Mouse (Mus musculus) stomach, embryonic 15.5 days (tissue): ENCODE results near the gene Adk. TPM values are rescaled to one million over a fixed set of nuclear protein-coding genes. Genes with fewer than 3 reads are reported as not detected.
"Not testable (repeated sequence)": the region's sequence is repeated elsewhere in the genome, so short reads cannot be mapped to it uniquely, and the experiment has no call there.

Experiments used
- ATAC-seq: fragments of 200-750 bp; cut with Nextera tagmentation; 2 replicates; pipeline ENCODE4 v1.8.0; 2017; ENCODE audit warnings: low read depth, moderate number of reproducible peaks, moderate TSS enrichment; ENCODE audit not compliant: insufficient read depth, low FRiP score
- H3K27ac ChIP-seq: fragments of 300-500 bp; sonication (generic); 2 replicates; pipeline ENCODE4 v1.5.1; 2015; ENCODE audit warnings: mild to moderate bottlenecking, inconsistent platforms
- H3K27me3 ChIP-seq: fragments of 300-500 bp; sonication (generic); replicated peaks from 2 replicates; pipeline ENCODE4 v1.6.1; 2015; ENCODE audit warnings: inconsistent platforms
- H3K36me3 ChIP-seq: fragments of 300-500 bp; sonication (generic); 2 replicates; pipeline ENCODE4 v1.6.1; 2015; ENCODE audit warnings: inconsistent platforms
- H3K4me1 ChIP-seq: fragments of 300-500 bp; sonication (generic); 2 replicates; pipeline ENCODE4 v1.6.1; 2015; ENCODE audit warnings: inconsistent platforms
- H3K4me2 ChIP-seq: fragments of 300-500 bp; sonication (generic); 2 replicates; pipeline ENCODE4 v1.6.1; 2015; ENCODE audit warnings: mild to moderate bottlenecking, inconsistent platforms
- H3K4me3 ChIP-seq: fragments of 300-500 bp; sonication (generic); replicated peaks from 2 replicates; pipeline ENCODE4 v1.5.1; 2015; ENCODE audit warnings: inconsistent platforms
- H3K9ac ChIP-seq: fragments of 300-500 bp; sonication (generic); 2 replicates; pipeline ENCODE4 v1.6.1; 2015; ENCODE audit warnings: inconsistent platforms
- H3K9me3 ChIP-seq: fragments of 300-500 bp; sonication (generic); 2 replicates; pipeline ENCODE4 v1.6.1; 2016; ENCODE audit warnings: inconsistent platforms
- WGBS: fragments of 180-500 bp; shearing (Covaris S2); methylation state at CpG from one replicate; pipeline ENCODE4 v1.1.7; 2015; 5-methylcytosine and 5-hydroxymethylcytosine counted together
- polyA plus RNA-seq: library from polyadenylated mRNA; unstranded; fragments of >200 nt; fragmentation: Nextera tagmentation; extraction: Ambion mirVana; gene quantifications from 2 replicates; pipeline ENCODE4 v1.2.1, GENCODE M21; 2015

Adk gene
- polyA plus RNA-seq, 1 experiment from 2014 or later, result 167 TPM

- H3K36me3 ChIP-seq, result no peaks in the 10 kb centered on the region
- ATAC-seq, result no peak
- 0 out of 2 replicates have a peak overlapping the region, but pooled peaks have one; percentile 4 for H3K4me2 ChIP-seq
- peak overlapping the region; percentile 65 for H3K27ac ChIP-seq
- 42% methylated on average over 4 of the region's 4 CpGs for WGBS
- no peak overlapping the region for H3K9ac ChIP-seq
- no peak overlapping the region for H3K4me3 ChIP-seq
- H3K27me3 ChIP-seq, result no peaks in the 10 kb centered on the region
- H3K9me3 ChIP-seq, result no peaks in the 10 kb centered on the region
- H3K4me1 ChIP-seq, result peaks cover 14% of the 10 kb centered on the region
These were observed 35.2 kb downstream of the Adk start for GRCm38 (mm10) chr14:21087390-21088060.

- Histone ChIP-seq H3K27ac (no peak overlapping the region), H3K4me3 (no peak overlapping the region), H3K4me2 (no peak overlapping the region), H3K9me3 (no peaks in the 10 kb centered on the region), H3K9ac (no peak overlapping the region), H3K4me1 (peaks cover 14% of the 10 kb centered on the region), H3K36me3 (peaks cover 3% of the 10 kb centered on the region; the same call in 1 of the 2 replicates), H3K27me3 (no peaks in the 10 kb centered on the region)
- no peak for ATAC-seq
- WGBS, result 52% methylated on average over 3 of the region's 3 CpGs
These were observed 36.4 kb downstream of the Adk start for GRCm38 (mm10) chr14:21088731-21089130.

GRCm38 (mm10) chr14:21090400-21090799 lies 38.0 kb downstream of the Adk start:
- no peaks in the 10 kb centered on the region for H3K9me3 ChIP-seq
- no peak overlapping the region for H3K4me2 ChIP-seq
- ATAC-seq, result no peak
- peaks cover 14% of the 10 kb centered on the region for H3K4me1 ChIP-seq
- no peaks in the 10 kb centered on the region for H3K27me3 ChIP-seq
- 79% methylated on average over 3 of the region's 3 CpGs for WGBS
- no peak overlapping the region for H3K27ac ChIP-seq
- no peak overlapping the region for H3K4me3 ChIP-seq
- peaks cover 3% of the 10 kb centered on the region; the same call in 1 of the 2 replicates for H3K36me3 ChIP-seq
- H3K9ac ChIP-seq, result no peak overlapping the region

- Histone ChIP-seq H3K9ac (no peak overlapping the region), H3K4me3 (no peak overlapping the region), H3K36me3 (peaks cover 3% of the 10 kb centered on the region; the same call in 1 of the 2 replicates), H3K4me1 (peaks cover 14% of the 10 kb centered on the region), H3K9me3 (no peaks in the 10 kb centered on the region), H3K27me3 (no peaks in the 10 kb centered on the region), H3K4me2 (no peak overlapping the region), H3K27ac (no peak overlapping the region)
- 86% methylated on average over 3 of the region's 3 CpGs for WGBS
- no peak for ATAC-seq
These were observed 38.6 kb downstream of the Adk start for GRCm38 (mm10) chr14:21090930-21091486.

GRCm38 (mm10) chr14:21094161-21094560 lies 41.8 kb downstream of the Adk start:
- not testable (repeated sequence) for H3K27me3 ChIP-seq, H3K36me3 ChIP-seq, H3K4me2 ChIP-seq, H3K9me3 ChIP-seq, H3K4me1 ChIP-seq, H3K4me3 ChIP-seq, H3K27ac ChIP-seq, H3K9ac ChIP-seq, ATAC-seq

GRCm38 (mm10) chr14:21096279-21096678 lies 43.9 kb downstream of the Adk start:
- ATAC-seq, result no peak; the same call in 1 of the 2 replicates
- Histone ChIP-seq H3K4me3 (no peak overlapping the region), H3K36me3 (peaks cover 3% of the 10 kb centered on the region; the same call in 1 of the 2 replicates), H3K4me1 (no peaks in the 10 kb centered on the region), H3K9me3 (no peaks in the 10 kb centered on the region), H3K27ac (peak overlapping the region; percentile 45; the same call in 1 of the 2 replicates), H3K9ac (no peak overlapping the region), H3K27me3 (no peaks in the 10 kb centered on the region), H3K4me2 (no peak overlapping the region; the same call in 1 of the 2 replicates)

- no peaks in the 10 kb centered on the region for H3K27me3 ChIP-seq
- ATAC-seq, result peak; percentile 89
- H3K4me2 ChIP-seq, result no peak overlapping the region; the same call in 1 of the 2 replicates
- peaks cover 4% of the 10 kb centered on the region; the same call in 1 of the 2 replicates for H3K4me1 ChIP-seq
- H3K9me3 ChIP-seq, result no peaks in the 10 kb centered on the region
- H3K36me3 ChIP-seq, result peaks cover 3% of the 10 kb centered on the region; the same call in 1 of the 2 replicates
- 68% methylated on average over 4 of the region's 4 CpGs for WGBS
- H3K4me3 ChIP-seq, result no peak overlapping the region
- no peak overlapping the region for H3K9ac ChIP-seq
- peak overlapping the region; percentile 45; the same call in 1 of the 2 replicates for H3K27ac ChIP-seq
These were observed 44.3 kb downstream of the Adk start for GRCm38 (mm10) chr14:21096689-21097088.

GRCm38 (mm10) chr14:21099371-21099770 lies 47.0 kb downstream of the Adk start:
- Histone ChIP-seq H3K9ac (no peak overlapping the region), H3K4me1 (peaks cover 6% of the 10 kb centered on the region; the same call in 1 of the 2 replicates), H3K4me3 (no peak overlapping the region), H3K4me2 (no peak overlapping the region), H3K36me3 (no peaks in the 10 kb centered on the region), H3K9me3 (no peaks in the 10 kb centered on the region), H3K27ac (no peak overlapping the region), H3K27me3 (no peaks in the 10 kb centered on the region)
- ATAC-seq, result no peak
- WGBS, result 65% methylated on average over 7 of the region's 7 CpGs

GRCm38 (mm10) chr14:21100876-21101275 lies 48.5 kb downstream of the Adk start:
- Histone ChIP-seq H3K27ac (no peak overlapping the region), H3K27me3 (no peaks in the 10 kb centered on the region), H3K36me3 (no peaks in the 10 kb centered on the region), H3K4me1 (peaks cover 6% of the 10 kb centered on the region; the same call in 1 of the 2 replicates), H3K9ac (no peak overlapping the region), H3K9me3 (no peaks in the 10 kb centered on the region), H3K4me2 (no peak overlapping the region), H3K4me3 (no peak overlapping the region)
- ATAC-seq, result no peak
- WGBS, result 49% methylated on average over 2 of the region's 2 CpGs

GRCm38 (mm10) chr14:21101562-21101961 lies 49.2 kb downstream of the Adk start:
- Histone ChIP-seq H3K27ac (peak overlapping the region; percentile 52; the same call in 1 of the 2 replicates), H3K27me3 (no peaks in the 10 kb centered on the region), H3K4me3 (no peak overlapping the region), H3K36me3 (no peaks in the 10 kb centered on the region), H3K9me3 (no peaks in the 10 kb centered on the region), H3K4me1 (peaks cover 6% of the 10 kb centered on the region; the same call in 1 of the 2 replicates), H3K4me2 (no peak overlapping the region), H3K9ac (no peak overlapping the region)
- 33% methylated on average over 7 of the region's 7 CpGs for WGBS
- no peak for ATAC-seq

GRCm38 (mm10) chr14:21102666-21103203 lies 50.4 kb downstream of the Adk start:
- no peak overlapping the region for H3K4me2 ChIP-seq
- no peak overlapping the region for H3K9ac ChIP-seq
- H3K36me3 ChIP-seq, result no peaks in the 10 kb centered on the region
- H3K4me1 ChIP-seq, result peaks cover 6% of the 10 kb centered on the region; the same call in 1 of the 2 replicates
- whole genome bisulfite sequencing, result 84% methylated on average over 4 of the region's 4 CpGs
- no peak overlapping the region for H3K27ac ChIP-seq
- H3K27me3 ChIP-seq, result no peaks in the 10 kb centered on the region
- ATAC-seq, result no peak
- H3K9me3 ChIP-seq, result no peaks in the 10 kb centered on the region
- H3K4me3 ChIP-seq, result no peak overlapping the region

GRCm38 (mm10) chr14:21105049-21105448 lies 52.7 kb downstream of the Adk start:
- H3K9me3 ChIP-seq, result no peaks in the 10 kb centered on the region
- no peaks in the 10 kb centered on the region for H3K27me3 ChIP-seq
- no peak overlapping the region for H3K4me3 ChIP-seq
- H3K4me1 ChIP-seq, result peaks cover 6% of the 10 kb centered on the region; the same call in 1 of the 2 replicates
- no peak overlapping the region for H3K9ac ChIP-seq
- H3K36me3 ChIP-seq, result no peaks in the 10 kb centered on the region
- H3K27ac ChIP-seq, result no peak overlapping the region
- ATAC-seq, result no peak
- no peak overlapping the region for H3K4me2 ChIP-seq
